Mouse (Mus musculus) cerebellum, adult 9-11 months (tissue): ENCODE results near the gene Zdhhc8.

Source experiments
- DNase-seq: peaks from one replicate; pipeline ENCODE4 v3.0.0; 2022

Zdhhc8 gene

GRCm38 (mm10) chr16:18195068-18195467 is 39.9 kb downstream of the Zdhhc8 start:
- DNase-seq: no peak

- DNase-seq: no peak
Measured at GRCm38 (mm10) chr16:18194208-18194985, 40.5 kb downstream of the Zdhhc8 start.

- no peak for DNase-seq
Measured at GRCm38 (mm10) chr16:18191006-18191405, 43.9 kb downstream of the Zdhhc8 start.

- no peak for DNase-seq
Measured at GRCm38 (mm10) chr16:18187221-18187620, 47.7 kb downstream of the Zdhhc8 start.

DNA sequence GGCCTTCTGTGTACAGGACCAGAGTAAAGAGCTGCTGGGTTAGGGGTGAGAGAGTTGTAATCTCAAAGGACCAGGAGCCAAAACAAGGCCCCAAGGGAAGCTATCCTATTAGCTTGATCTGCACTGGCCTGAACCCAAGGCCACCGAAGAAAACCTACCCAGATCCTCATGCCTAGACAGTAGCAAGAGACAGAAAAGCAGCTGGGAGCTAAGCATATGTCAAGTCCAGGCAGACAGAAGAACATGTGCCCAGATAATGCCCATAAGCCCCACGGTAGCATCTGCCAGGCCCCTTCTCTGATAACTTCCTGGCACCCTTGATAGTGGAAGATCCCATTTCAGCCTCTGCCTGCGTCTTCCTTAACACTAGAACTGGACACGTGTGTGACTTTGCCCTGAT is 48.1 kb downstream of the Zdhhc8 start:
- DNase-seq: no peak

DNA sequence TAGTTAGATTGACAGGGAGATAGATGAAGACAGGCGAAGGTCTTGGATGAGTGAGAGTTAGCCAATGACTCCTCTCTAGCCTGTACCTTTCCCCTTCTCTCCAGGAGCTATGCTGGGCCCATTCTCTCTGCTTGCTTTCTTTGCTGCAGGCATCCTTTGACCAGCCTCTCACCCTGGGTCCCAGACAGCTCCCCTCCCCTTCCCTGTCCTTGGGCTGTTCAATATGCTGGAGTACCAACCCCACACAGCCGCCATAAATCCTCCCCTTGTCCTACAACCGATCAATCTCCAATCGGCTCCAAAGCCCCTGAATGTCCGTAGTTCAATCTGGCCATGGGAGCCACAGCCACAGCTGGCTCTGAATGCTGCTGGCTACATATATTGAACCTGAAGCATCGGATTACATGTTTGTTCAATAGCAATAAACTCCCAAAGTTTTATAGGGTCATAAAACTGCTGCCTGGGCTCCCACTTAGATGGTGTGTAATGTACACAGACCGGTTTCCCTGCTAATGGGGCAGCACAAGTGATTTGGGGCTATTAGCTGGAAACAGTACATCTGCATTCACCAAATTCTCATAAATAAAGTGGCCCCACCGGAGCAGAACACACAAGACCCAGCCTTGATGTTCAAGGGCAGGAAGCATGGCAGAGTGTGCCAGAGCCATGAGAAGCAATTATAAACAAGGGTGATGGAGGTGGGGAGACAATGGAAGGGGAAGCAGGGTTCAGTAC is 49.1 kb downstream of the Zdhhc8 start:
- no peak for DNase-seq

DNA sequence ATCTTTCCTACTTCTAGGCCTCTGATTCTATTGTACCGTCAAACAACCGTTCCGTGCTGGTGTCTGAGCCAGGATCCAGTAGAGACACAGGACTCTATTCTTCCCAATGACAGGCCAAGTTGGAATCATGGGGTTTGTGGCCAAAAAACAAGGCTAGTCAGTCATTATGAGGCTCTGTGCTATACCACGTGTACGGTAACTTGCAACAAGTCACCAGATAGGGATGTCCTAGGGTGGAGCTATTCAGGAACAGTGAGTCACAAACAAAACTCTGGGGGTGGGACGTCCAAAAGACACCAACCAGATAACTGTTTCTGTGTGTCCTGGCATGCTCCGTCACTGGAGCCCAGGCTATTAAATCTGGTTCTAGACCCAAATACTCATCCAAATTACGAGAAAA is 52.2 kb downstream of the Zdhhc8 start:
- DNase-seq: no peak

GRCm38 (mm10) chr16:18181398-18181797 is 53.5 kb downstream of the Zdhhc8 start:
- DNase-seq: no peak

- no peak for DNase-seq
Measured at GRCm38 (mm10) chr16:18179591-18179990, 55.3 kb downstream of the Zdhhc8 start.

DNA sequence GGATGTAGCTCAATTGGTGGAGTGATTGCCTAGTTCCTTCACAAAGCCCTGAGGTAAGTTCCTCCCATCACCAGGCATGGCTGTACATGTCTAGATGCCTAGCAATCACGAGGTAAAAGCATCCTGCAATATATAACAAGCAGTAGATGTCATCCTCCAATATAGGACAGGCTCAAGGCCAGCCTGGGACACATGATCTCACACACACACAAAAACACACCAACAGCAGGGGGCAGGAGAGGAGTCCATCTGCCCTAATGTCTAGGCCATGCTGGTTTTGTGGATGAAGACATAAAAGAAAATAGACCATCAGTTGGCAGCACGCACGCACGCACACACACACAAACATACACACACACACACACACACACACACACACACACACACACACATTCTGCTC is 58.2 kb downstream of the Zdhhc8 start:
- DNase-seq: no peak

GRCm38 (mm10) chr16:18175817-18176541 is 59.0 kb downstream of the Zdhhc8 start:
- DNase-seq: no peak

DNA sequence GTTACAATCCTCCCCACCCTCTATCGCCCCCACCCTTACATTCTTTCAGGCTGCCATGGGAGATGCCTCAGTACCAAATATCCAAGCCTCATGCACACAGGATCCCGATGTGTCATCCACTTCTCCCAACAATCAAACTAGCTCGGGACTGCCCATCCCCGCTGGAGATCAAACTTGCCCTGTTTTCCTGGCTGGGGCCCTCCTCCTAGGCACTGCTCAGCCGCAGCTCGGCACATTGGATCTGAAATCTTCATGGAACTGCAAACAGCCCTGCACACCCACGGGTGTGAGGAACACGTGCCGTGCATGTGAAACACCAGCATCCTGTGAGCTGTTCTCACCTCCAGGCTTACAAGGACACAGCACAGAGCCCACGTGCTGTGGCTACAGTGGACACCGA is 61.1 kb downstream of the Zdhhc8 start:
- DNase-seq: peak; percentile 25

GRCm38 (mm10) chr16:18173231-18173630 is 61.7 kb downstream of the Zdhhc8 start:
- peak; percentile 40 for DNase-seq

DNA sequence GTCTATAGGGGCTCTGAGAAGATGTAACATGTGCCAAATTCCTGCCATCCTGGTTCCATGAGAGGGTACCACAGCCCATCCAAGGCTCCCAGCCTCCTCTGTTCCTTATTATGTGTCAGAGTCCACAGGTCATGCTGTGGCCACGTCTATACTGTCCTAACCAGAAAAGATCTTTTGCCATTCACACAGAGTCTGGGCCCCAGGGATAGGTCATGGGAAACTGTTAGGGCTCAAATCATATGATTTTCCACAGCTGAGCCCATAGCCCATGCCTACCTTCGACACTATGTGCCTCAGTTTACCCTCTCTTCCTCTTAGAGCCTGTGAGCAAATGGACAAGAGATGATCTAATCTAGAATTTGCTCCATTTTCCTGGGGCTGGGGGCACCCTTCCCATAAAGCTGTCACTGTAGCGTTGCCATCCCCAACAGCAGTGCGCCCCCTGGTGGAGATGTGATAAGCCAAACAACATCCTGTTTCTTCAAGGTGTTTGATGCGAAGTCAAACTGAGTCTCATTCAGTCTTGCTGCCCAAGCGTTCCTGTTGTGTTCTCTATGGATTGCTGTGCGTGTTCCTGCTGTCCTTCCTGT is 62.6 kb downstream of the Zdhhc8 start:
- peak; percentile 82 for DNase-seq
